8 mouse cellular contexts compared by ENCODE assay signal in the genomic region with DNA sequence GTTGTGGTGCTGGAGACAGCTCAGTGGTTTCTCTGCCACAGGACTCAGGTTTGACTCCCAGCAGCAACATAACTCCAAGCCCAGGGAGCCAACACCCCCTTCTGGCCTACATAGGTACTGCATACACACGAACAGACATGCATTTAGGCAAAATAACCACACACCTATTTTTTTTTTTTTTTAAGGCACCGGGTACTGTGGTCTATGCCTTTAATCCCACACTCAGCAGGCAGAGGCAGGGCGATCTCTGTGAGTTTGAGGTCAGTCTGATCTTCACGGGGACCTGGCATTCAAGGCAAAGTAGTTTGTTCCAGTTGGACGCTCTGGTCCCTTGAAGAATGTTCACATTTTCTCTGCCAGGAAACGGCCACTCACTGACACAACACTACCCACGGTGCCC. TPM values are rescaled to one million over a fixed set of nuclear protein-coding genes. Genes with fewer than 3 reads are reported as not detected.
A peak's percentile ranks its signal among the peaks of the same experiment; 100 is the strongest.
DNase-seq lines count a peak whose midpoint lies in the region; ATAC-seq and TF ChIP-seq lines count a peak whose summit lies in the region.

No protein-coding gene starts in this region.

- no peak overlapping the region for H3K4me3 ChIP-seq in forebrain, embryonic 14.5 days (ENCODE audit: low read depth, low read length)
- H3K4me3 ChIP-seq in forebrain, embryonic 13.5 days, result no peak overlapping the region
- no peak overlapping the region for H3K4me3 ChIP-seq in thymus, adult 2 months (ENCODE audit: control insufficient read depth, insufficient read depth, low read length)
- H3K4me3 ChIP-seq in liver, embryonic 14.5 days (ENCODE audit: insufficient read depth in 1 of 2, low read depth in 2 of 2, low read length in 2 of 2), result no peak overlapping the region

- no peak overlapping the region for H3K4me2 ChIP-seq in forebrain, embryonic 14.5 days (ENCODE audit: low read length)
- no peak overlapping the region for H3K4me2 ChIP-seq in forebrain, embryonic 13.5 days
- H3K4me2 ChIP-seq in liver, embryonic 14.5 days (ENCODE audit: low read depth), result no peak overlapping the region

- ATAC-seq in forebrain, embryonic 14.5 days, result no peak
- ATAC-seq in forebrain, embryonic 13.5 days, result no peak
- no peak for ATAC-seq in liver, embryonic 14.5 days (ENCODE audit: insufficient read depth)
- ATAC-seq in erythroid progenitor cell, adult 5-6 weeks (replicated peaks; ENCODE audit: low FRiP score, poor library complexity, severe bottlenecking), result no peak

- no peak overlapping the region for H3K9ac ChIP-seq in forebrain, embryonic 14.5 days (ENCODE audit: low read length)
- no peak overlapping the region for H3K9ac ChIP-seq in forebrain, embryonic 13.5 days
- no peak overlapping the region for H3K9ac ChIP-seq in liver, embryonic 14.5 days (replicated peaks)

- no peak for TF ChIP-seq CTCF in thymus, adult 2 months (IDR thresholded peaks at IDR 0.05; ENCODE audit: borderline replicate concordance, control insufficient read depth, extremely low read depth, insufficient read depth, low read length, poor library complexity)
- TF ChIP-seq CTCF in liver, embryonic 14.5 days (IDR thresholded peaks at IDR 0.05; ENCODE audit: low read depth), result peak; percentile 84

- no peaks in the 10 kb centered on the region for H3K9me3 ChIP-seq in forebrain, embryonic 14.5 days (replicated peaks; ENCODE audit: control insufficient read depth, low read length)
- no peaks in the 10 kb centered on the region for H3K9me3 ChIP-seq in forebrain, embryonic 13.5 days (replicated peaks)
- no peaks in the 10 kb centered on the region for H3K9me3 ChIP-seq in liver, embryonic 14.5 days (ENCODE audit: control insufficient read depth, low read length)

- H3K36me3 ChIP-seq in forebrain, embryonic 14.5 days (ENCODE audit: control insufficient read depth, insufficient read depth, low read length), result no peaks in the 10 kb centered on the region
- H3K36me3 ChIP-seq in forebrain, embryonic 13.5 days (ENCODE audit: poor library complexity, severe bottlenecking), result no peaks in the 10 kb centered on the region
- H3K36me3 ChIP-seq in thymus, adult 2 months (ENCODE audit: control insufficient read depth, insufficient read depth, low read length), result no peaks in the 10 kb centered on the region
- no peaks in the 10 kb centered on the region for H3K36me3 ChIP-seq in liver, embryonic 14.5 days (replicated peaks; ENCODE audit: control insufficient read depth, insufficient read depth, low read depth)

- no peak for TF ChIP-seq EP300 in liver, embryonic 14.5 days (IDR thresholded peaks at IDR 0.05; ENCODE audit: low read depth)

- DNase-seq in forebrain, embryonic 14.5 days (ENCODE audit: low spot score), result peak; percentile 4
- DNase-seq in thymus, adult 2 months, result peak; percentile 37
- no peak for DNase-seq in thymus, adult 18-20 months
- peak; percentile 45 to 52 (median 52) for DNase-seq in liver, embryonic 14.5 days (ENCODE audit: low read depth in 3 of 3, low spot score in 3 of 3)
- DNase-seq in thymus, postnatal 4 days, result peak; percentile 67
- DNase-seq in right cerebral cortex, postnatal 36 days (ENCODE audit: low spot score in 2 of 2), result no peak

- H3K4me1 ChIP-seq in forebrain, embryonic 14.5 days (ENCODE audit: control insufficient read depth, insufficient read depth, low read length), result peaks cover 10% of the 10 kb centered on the region
- H3K4me1 ChIP-seq in forebrain, embryonic 13.5 days, result peaks cover 16% of the 10 kb centered on the region
- peaks cover 14% of the 10 kb centered on the region for H3K4me1 ChIP-seq in thymus, adult 2 months (replicated peaks; ENCODE audit: control insufficient read depth, insufficient read depth, low read length)
- peaks cover 3 to 24% of the 10 kb centered on the region in 2 experiments; a peak in 3 of 4 replicates for H3K4me1 ChIP-seq in liver, embryonic 14.5 days (replicated peaks; ENCODE audit: control insufficient read depth in 2 of 2, insufficient read depth in 2 of 2, low read length in 1 of 2)

- no peaks in the 10 kb centered on the region for H3K27me3 ChIP-seq in forebrain, embryonic 14.5 days (replicated peaks; ENCODE audit: control insufficient read depth, insufficient read depth, low read length)
- H3K27me3 ChIP-seq in forebrain, embryonic 13.5 days, result no peaks in the 10 kb centered on the region
- no peaks in the 10 kb centered on the region for H3K27me3 ChIP-seq in thymus, adult 2 months (ENCODE audit: control insufficient read depth, insufficient read depth, low read length)
- no peaks in the 10 kb centered on the region for H3K27me3 ChIP-seq in liver, embryonic 14.5 days (ENCODE audit: control insufficient read depth, insufficient read depth, low read length)

- no peak overlapping the region for H3K27ac ChIP-seq in forebrain, embryonic 14.5 days (ENCODE audit: low read depth, low read length)
- no peak overlapping the region for H3K27ac ChIP-seq in forebrain, embryonic 13.5 days
- H3K27ac ChIP-seq in thymus, adult 2 months (ENCODE audit: control insufficient read depth, insufficient read depth, low read length), result no peak overlapping the region
- H3K27ac ChIP-seq in liver, embryonic 14.5 days, result no peak overlapping the region

- no peak for TF ChIP-seq POLR2A in thymus, adult 2 months (IDR thresholded peaks at IDR 0.05; ENCODE audit: control insufficient read depth, extremely low read depth, insufficient read depth, low read length, poor library complexity)

- WGBS in forebrain, embryonic 14.5 days, result 77% methylated on average over 7 of the region's 7 CpGs
- WGBS in forebrain, embryonic 13.5 days, result 83% methylated on average over 7 of the region's 7 CpGs
- WGBS in thymus, adult 2 months, result 87% methylated on average over 7 of the region's 7 CpGs
- WGBS in liver, embryonic 14.5 days (ENCODE audit: insufficient replicate concordance), result 63% methylated on average over 7 of the region's 7 CpGs

RNA-seq across cellular contexts. Expression of a gene that starts 2.2 kb away (rescaled TPM):
- 16.5 and 17.7 TPM in 2 replicates for polyA plus RNA-seq in forebrain, embryonic 14.5 days (2014; fragmentation: Nextera tagmentation; extraction: Ambion mirVana)
- 11.6 and 12.4 TPM in 2 replicates for polyA plus RNA-seq in forebrain, embryonic 13.5 days (2015; fragmentation: Nextera tagmentation; extraction: Ambion mirVana)
- 32.3 and 35.3 TPM in 2 replicates for polyA plus RNA-seq in thymus, adult 2 months (2012; rRNA removed)
- polyA plus RNA-seq in liver, embryonic 14.5 days (2012; rRNA removed), result 14.3 and 16.8 TPM in 2 replicates
- 9.5 and 11.6 TPM in 2 replicates for polyA plus RNA-seq in liver, embryonic 14.5 days (2014; fragmentation: Nextera tagmentation; extraction: Ambion mirVana)
- 3.2 TPM in 1 of 2 replicates, not detected in the other for total RNA-seq in erythroid progenitor cell, adult 5-6 weeks (2015; ENCODE audit: low replicate concordance)
- 1.8 and 2.3 TPM in 2 replicates for total RNA-seq in erythroid progenitor cell, adult 5-6 weeks (2017; ENCODE audit: low replicate concordance)

RNA-seq across cellular contexts. Expression of a gene that starts 25.2 kb away (rescaled TPM):
- 59.6 and 60.7 TPM in 2 replicates for polyA plus RNA-seq in forebrain, embryonic 14.5 days (2014; fragmentation: Nextera tagmentation; extraction: Ambion mirVana)
- polyA plus RNA-seq in forebrain, embryonic 13.5 days (2015; fragmentation: Nextera tagmentation; extraction: Ambion mirVana), result 62.1 and 71.1 TPM in 2 replicates
- 41.9 and 44.9 TPM in 2 replicates for polyA plus RNA-seq in thymus, adult 2 months (2012; rRNA removed)
- 18.6 and 20.3 TPM in 2 replicates for polyA plus RNA-seq in liver, embryonic 14.5 days (2012; rRNA removed)
- polyA plus RNA-seq in liver, embryonic 14.5 days (2014; fragmentation: Nextera tagmentation; extraction: Ambion mirVana), result 18.7 and 25.2 TPM in 2 replicates
- 2.9 and 10.5 TPM in 2 replicates for total RNA-seq in erythroid progenitor cell, adult 5-6 weeks (2015; ENCODE audit: low replicate concordance)
- total RNA-seq in erythroid progenitor cell, adult 5-6 weeks (2017; ENCODE audit: low replicate concordance), result 3.5 and 7.6 TPM in 2 replicates

RNA-seq across cellular contexts. Expression of a gene that starts 32.1 kb away (rescaled TPM):
- 12.8 and 17.4 TPM in 2 replicates for polyA plus RNA-seq in forebrain, embryonic 14.5 days (2014; fragmentation: Nextera tagmentation; extraction: Ambion mirVana)
- 9.5 and 10.4 TPM in 2 replicates for polyA plus RNA-seq in forebrain, embryonic 13.5 days (2015; fragmentation: Nextera tagmentation; extraction: Ambion mirVana)
- 37.8 and 40.3 TPM in 2 replicates for polyA plus RNA-seq in thymus, adult 2 months (2012; rRNA removed)
- 11.9 and 15.1 TPM in 2 replicates for polyA plus RNA-seq in liver, embryonic 14.5 days (2012; rRNA removed)
- polyA plus RNA-seq in liver, embryonic 14.5 days (2014; fragmentation: Nextera tagmentation; extraction: Ambion mirVana), result 19.1 and 20.3 TPM in 2 replicates
- not detected in 2 replicates for total RNA-seq in erythroid progenitor cell, adult 5-6 weeks (2015; ENCODE audit: low replicate concordance)
- total RNA-seq in erythroid progenitor cell, adult 5-6 weeks (2017; ENCODE audit: low replicate concordance), result 1.7 TPM in 1 of 2 replicates, not detected in the other

RNA-seq across cellular contexts. Expression of a gene that starts 34.1 kb away (rescaled TPM):
- polyA plus RNA-seq in forebrain, embryonic 14.5 days (2014; fragmentation: Nextera tagmentation; extraction: Ambion mirVana), result 61.8 and 66.8 TPM in 2 replicates
- polyA plus RNA-seq in forebrain, embryonic 13.5 days (2015; fragmentation: Nextera tagmentation; extraction: Ambion mirVana), result 57.9 and 58.3 TPM in 2 replicates
- polyA plus RNA-seq in thymus, adult 2 months (2012; rRNA removed), result 27.3 and 31.0 TPM in 2 replicates
- polyA plus RNA-seq in liver, embryonic 14.5 days (2012; rRNA removed), result 3.4 and 3.6 TPM in 2 replicates
- polyA plus RNA-seq in liver, embryonic 14.5 days (2014; fragmentation: Nextera tagmentation; extraction: Ambion mirVana), result 10.8 and 11.8 TPM in 2 replicates
- total RNA-seq in erythroid progenitor cell, adult 5-6 weeks (2015; ENCODE audit: low replicate concordance), result 9.6 and 11.9 TPM in 2 replicates
- total RNA-seq in erythroid progenitor cell, adult 5-6 weeks (2017; ENCODE audit: low replicate concordance), result 6.9 and 10.7 TPM in 2 replicates

RNA-seq across cellular contexts. Expression of a gene that starts 36.9 kb away (rescaled TPM):
- 0.34 and 0.56 TPM in 2 replicates for polyA plus RNA-seq in forebrain, embryonic 14.5 days (2014; fragmentation: Nextera tagmentation; extraction: Ambion mirVana)
- polyA plus RNA-seq in forebrain, embryonic 13.5 days (2015; fragmentation: Nextera tagmentation; extraction: Ambion mirVana), result 0.21 and 0.36 TPM in 2 replicates
- 14.8 and 15.5 TPM in 2 replicates for polyA plus RNA-seq in thymus, adult 2 months (2012; rRNA removed)
- polyA plus RNA-seq in liver, embryonic 14.5 days (2012; rRNA removed), result 0.90 and 1.1 TPM in 2 replicates
- polyA plus RNA-seq in liver, embryonic 14.5 days (2014; fragmentation: Nextera tagmentation; extraction: Ambion mirVana), result 0.04 TPM in 1 of 2 replicates, not detected in the other
- not detected in 2 replicates for total RNA-seq in erythroid progenitor cell, adult 5-6 weeks (2015; ENCODE audit: low replicate concordance)
- 0.13 TPM in 1 of 2 replicates, not detected in the other for total RNA-seq in erythroid progenitor cell, adult 5-6 weeks (2017; ENCODE audit: low replicate concordance)

Comparison
In these comparisons a context has a peak if more than half of its experiments do, and no peak if none do; other contexts are left out.
1. DNase-seq: peak in forebrain, embryonic 14.5 days (single experiment), thymus, adult 2 months (single experiment), liver, embryonic 14.5 days (3 of 3) and thymus, postnatal 4 days (single experiment); none in thymus, adult 18-20 months (0 of 2) and right cerebral cortex, postnatal 36 days (0 of 2).